Mouse (Mus musculus) C2C12 (cell line): ENCODE results near the gene Prnd. TPM values are rescaled to one million over a fixed set of nuclear protein-coding genes. Genes with fewer than 3 reads are reported as not detected.

Source experiments
- H3K27me3 ChIP-seq: one replicate; pipeline ENCODE4 v1.6.1; 2011; ENCODE audit not compliant: control insufficient read depth, insufficient read depth, insufficient read length
- H3K36me3 ChIP-seq: one replicate; pipeline ENCODE4 v1.6.1; 2011; ENCODE audit not compliant: control insufficient read depth, insufficient read depth
- H3K4me3 ChIP-seq: one replicate; pipeline ENCODE4 v1.5.1; 2011; ENCODE audit warnings: mild to moderate bottlenecking, control low read depth; ENCODE audit not compliant: poor library complexity, insufficient read depth, severe bottlenecking
- H3K79me2 ChIP-seq: one replicate; pipeline ENCODE4 v1.6.1; 2011; ENCODE audit not compliant: control insufficient read depth, insufficient read depth
- H3K79me3 ChIP-seq: one replicate; pipeline ENCODE4 v1.6.1; 2011; ENCODE audit warnings: low read depth, control low read depth
- H3ac ChIP-seq: one replicate; pipeline ENCODE3; 2011; ENCODE audit warnings: low read depth; ENCODE audit not compliant: control insufficient read depth, insufficient read length
- CEBPB ChIP-seq: IDR thresholded peaks from one replicate; pipeline ENCODE4 v1.6.1; 2011; ENCODE audit warnings: low read depth, mild to moderate bottlenecking, control low read depth, moderate library complexity
- CTCF ChIP-seq: IDR thresholded peaks from one replicate; pipeline ENCODE4 v1.5.1; 2011; ENCODE audit not compliant: control insufficient read depth, insufficient read depth, insufficient read length
- FOSL1 ChIP-seq: IDR thresholded peaks from one replicate; pipeline ENCODE4 v1.8.0; 2011; ENCODE audit warnings: mild to moderate bottlenecking, low read length; ENCODE audit not compliant: poor library complexity, insufficient read depth, severe bottlenecking
- MAX ChIP-seq: IDR thresholded peaks from one replicate; pipeline ENCODE4 v1.6.1; 2011; ENCODE audit warnings: mild to moderate bottlenecking, control low read depth
- MYOD1 ChIP-seq: IDR thresholded peaks from one replicate; pipeline ENCODE4 v1.6.1; 2011; ENCODE audit warnings: low read depth; ENCODE audit not compliant: control insufficient read depth, insufficient read length
- MYOG ChIP-seq: IDR thresholded peaks from one replicate; pipeline ENCODE4 v1.6.1; 2011; ENCODE audit not compliant: control insufficient read depth, insufficient read length; ENCODE audit errors: extremely low read depth
- USF1 ChIP-seq: IDR thresholded peaks from one replicate; pipeline ENCODE4 v1.6.1; 2011; ENCODE audit warnings: low read depth, mild to moderate bottlenecking, control low read depth, moderate library complexity
- long read RNA-seq, 2 experiments: library from polyadenylated mRNA; unstranded; transcript quantifications; one replicate each; pipeline ENCODE4 v2.0.0; 2019 to 2020
- polyA plus RNA-seq: library from polyadenylated mRNA; unstranded; fragments of >200 nt; fragmentation: generic; extraction: Trizol; gene quantifications from one replicate; pipeline ENCODE4 v1.2.1, GENCODE M21; 2012; ENCODE audit warnings: missing spikeins

Prnd gene
- 0.04 TPM for polyA plus RNA-seq
- long read RNA-seq, experiment 1: 0 reads
- long read RNA-seq, experiment 2: 0 reads

DNA sequence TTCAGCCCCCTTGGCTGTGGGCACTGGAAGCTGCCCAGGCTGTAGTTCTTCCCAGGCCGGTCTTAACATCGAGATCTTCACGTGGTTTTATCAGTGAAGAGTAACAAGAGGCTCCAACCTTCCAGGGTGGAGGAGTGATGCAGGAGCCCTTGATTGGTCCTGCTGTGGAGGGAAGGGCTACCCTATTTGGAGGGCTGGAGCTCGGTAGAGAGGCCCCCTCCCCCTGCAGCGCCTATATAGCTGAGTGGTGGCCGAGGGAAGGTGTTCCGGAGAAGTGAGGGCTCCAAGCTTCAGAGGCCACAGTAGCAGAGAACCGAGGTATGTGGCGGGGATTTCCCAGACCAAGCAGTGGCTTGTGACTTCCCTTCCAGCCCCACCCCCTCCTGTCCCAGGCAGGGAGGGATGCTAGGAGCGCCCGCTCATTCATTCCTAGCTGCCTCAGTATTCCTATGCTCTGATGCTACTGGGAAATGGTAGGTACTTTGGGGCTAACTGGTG is at the start of gene Prnd:
TSS of gene Prnd (plus strand) at position 264 of the 498 bp plus-strand sequence.
- no peak within 1 kb of the TSS for H3K4me3 ChIP-seq
- H3K27me3 ChIP-seq: peaks cover 8% of the 10 kb centered on the region

DNA sequence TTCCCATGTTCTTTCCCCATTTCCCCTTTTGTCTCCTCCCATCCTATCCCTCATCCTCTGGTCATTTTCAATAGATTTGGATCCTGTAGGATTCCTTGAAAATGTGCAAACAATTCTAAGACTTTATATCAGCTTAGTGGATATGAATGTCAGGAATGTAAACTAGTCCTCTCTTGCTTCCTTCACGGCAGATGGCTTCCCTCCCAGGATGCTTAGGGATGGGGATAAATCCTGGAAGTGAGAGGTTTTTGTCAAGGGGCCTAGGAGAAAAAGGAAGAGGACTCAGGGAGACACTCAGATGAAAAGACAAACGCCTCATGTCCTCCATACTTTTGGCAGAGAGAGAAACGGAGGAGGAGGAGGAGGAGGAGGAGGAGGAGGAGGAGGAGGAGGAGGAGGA is 48.2 kb upstream of the Prnd start:
- no peaks in the 10 kb centered on the region for H3K79me3 ChIP-seq
- H3K27me3 ChIP-seq: no peaks in the 10 kb centered on the region
- no peak overlapping the region for H3K4me3 ChIP-seq
- TF ChIP-seq MYOG (no peak), CTCF (no peak), MAX (no peak), FOSL1 (no peak), CEBPB (no peak), MYOD1 (no peak), USF1 (no peak)
- H3K79me2 ChIP-seq: no peaks in the 10 kb centered on the region
- H3K36me3 ChIP-seq: no peaks in the 10 kb centered on the region
- H3ac ChIP-seq: no peak overlapping the region

More for the DNA sequence above, at the start of gene Prnd:
- Histone ChIP-seq H3K36me3 (no peaks in the 10 kb centered on the region), H3K79me2 (no peaks in the 10 kb centered on the region), H3K79me3 (no peaks in the 10 kb centered on the region), H3ac (no peak within 1 kb of the TSS)
- no peak for TF ChIP-seq CTCF
- TF ChIP-seq MYOG: no peak
- no peak for TF ChIP-seq CEBPB
- TF ChIP-seq MAX: no peak
- no peak for TF ChIP-seq MYOD1
- no peak for TF ChIP-seq USF1
- TF ChIP-seq FOSL1: no peak

DNA sequence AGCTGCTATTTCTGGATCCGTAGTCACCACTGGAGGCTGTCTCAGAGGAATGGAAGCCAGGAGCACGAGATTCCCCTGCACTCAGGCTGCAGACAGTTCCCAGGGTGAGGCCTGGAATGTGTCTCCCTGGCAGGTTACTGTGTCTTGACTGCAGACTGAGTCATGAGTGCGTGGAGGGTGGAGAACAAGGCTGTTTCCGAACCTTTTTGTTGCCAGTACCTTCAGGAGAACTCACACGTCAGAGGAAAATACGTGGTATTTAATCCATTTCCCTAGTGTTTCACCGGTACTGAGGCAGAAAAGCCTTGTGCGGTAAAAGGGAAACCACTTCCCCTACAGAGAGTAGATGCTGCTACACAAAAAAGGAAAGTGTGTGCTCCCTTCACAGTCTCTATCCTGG is 47.8 kb upstream of the Prnd start:
- H3K79me3 ChIP-seq: no peaks in the 10 kb centered on the region
- no peak overlapping the region for H3ac ChIP-seq
- H3K27me3 ChIP-seq: no peaks in the 10 kb centered on the region
- H3K79me2 ChIP-seq: no peaks in the 10 kb centered on the region
- H3K36me3 ChIP-seq: no peaks in the 10 kb centered on the region
- TF ChIP-seq FOSL1 (peak; percentile 53), USF1 (no peak), CTCF (no peak), MAX (peak; percentile 81)
- no peak overlapping the region for H3K4me3 ChIP-seq

DNA sequence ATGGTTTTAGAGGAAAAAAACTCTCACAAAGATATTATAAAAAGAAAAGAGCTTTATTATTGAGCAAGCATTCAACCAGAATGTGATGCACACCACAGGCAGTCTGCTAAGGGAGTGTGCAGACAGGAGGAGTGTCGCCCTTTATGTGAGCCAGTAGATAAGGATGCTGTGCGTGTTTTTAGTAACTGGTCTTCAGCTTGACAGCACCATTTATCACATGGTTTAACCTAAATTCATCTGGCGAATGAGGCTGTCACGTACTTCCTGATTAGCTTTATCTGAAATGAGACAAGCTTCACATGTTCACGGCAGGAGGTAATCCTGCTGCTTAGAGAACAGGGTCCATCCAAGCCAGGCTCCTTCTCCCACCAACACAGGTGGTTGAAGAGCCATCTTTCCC is 45.6 kb upstream of the Prnd start:
- H3ac ChIP-seq: no peak overlapping the region
- H3K79me3 ChIP-seq: no peaks in the 10 kb centered on the region
- TF ChIP-seq MAX: no peak
- no peak for TF ChIP-seq CEBPB
- TF ChIP-seq MYOD1: no peak
- TF ChIP-seq FOSL1: no peak
- no peak for TF ChIP-seq CTCF
- no peak for TF ChIP-seq USF1
- no peak for TF ChIP-seq MYOG
- no peaks in the 10 kb centered on the region for H3K27me3 ChIP-seq
- H3K79me2 ChIP-seq: peaks cover 2% of the 10 kb centered on the region
- H3K36me3 ChIP-seq: no peaks in the 10 kb centered on the region
- H3K4me3 ChIP-seq: no peak overlapping the region

DNA sequence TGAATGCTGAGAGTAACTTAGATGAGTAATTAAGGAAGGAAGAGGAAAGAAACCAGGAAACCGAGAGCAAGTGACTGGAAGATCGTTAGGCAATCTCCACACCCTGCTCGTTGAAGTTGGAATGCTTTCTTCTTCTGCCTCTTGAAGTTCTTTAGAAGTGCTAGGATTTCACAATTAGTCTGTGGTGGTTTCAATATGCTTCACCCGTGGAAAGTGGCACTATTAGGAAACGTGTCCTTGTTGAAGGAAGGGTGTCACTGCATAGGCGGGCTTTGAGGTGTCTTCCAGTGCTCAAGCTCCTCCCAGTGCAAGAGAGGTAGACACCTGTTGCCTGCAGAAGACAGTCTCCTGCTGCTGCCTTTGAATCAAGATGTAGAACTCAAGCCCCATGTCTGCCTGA is 44.9 kb upstream of the Prnd start:
- no peak for TF ChIP-seq CTCF
- TF ChIP-seq CEBPB: no peak
- no peak for TF ChIP-seq MYOG
- TF ChIP-seq FOSL1: no peak
- no peak for TF ChIP-seq MAX
- no peak for TF ChIP-seq USF1
- TF ChIP-seq MYOD1: no peak
- no peaks in the 10 kb centered on the region for H3K27me3 ChIP-seq
- H3K36me3 ChIP-seq: no peaks in the 10 kb centered on the region
- peaks cover 10% of the 10 kb centered on the region for H3K79me2 ChIP-seq
- peaks cover 7% of the 10 kb centered on the region for H3K79me3 ChIP-seq
- no peak overlapping the region for H3K4me3 ChIP-seq
- no peak overlapping the region for H3ac ChIP-seq

DNA sequence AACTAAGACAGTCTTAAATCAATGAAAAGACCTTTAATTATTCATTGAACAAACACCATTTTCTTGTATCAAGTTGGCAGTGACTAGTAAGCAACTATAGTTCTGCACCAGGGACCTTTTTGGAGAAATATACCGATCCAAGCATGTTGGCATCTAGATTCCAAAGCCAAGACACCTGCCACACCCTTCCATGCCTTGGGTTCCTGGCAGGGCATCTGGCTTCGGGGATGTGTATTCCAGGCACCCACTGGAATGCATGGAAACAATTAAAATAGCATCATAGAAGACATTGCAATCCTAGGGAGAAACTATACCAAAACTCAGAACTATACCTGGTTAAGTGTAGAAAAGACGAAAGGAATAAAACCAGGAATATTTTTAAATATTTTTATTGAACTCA is 44.4 kb upstream of the Prnd start:
- no peak overlapping the region for H3K4me3 ChIP-seq
- peaks cover 15% of the 10 kb centered on the region for H3K79me2 ChIP-seq
- H3K36me3 ChIP-seq: no peaks in the 10 kb centered on the region
- no peak overlapping the region for H3ac ChIP-seq
- no peak for TF ChIP-seq MYOG
- TF ChIP-seq USF1: no peak
- no peak for TF ChIP-seq MYOD1
- no peak for TF ChIP-seq CTCF
- no peak for TF ChIP-seq CEBPB
- TF ChIP-seq FOSL1: no peak
- no peak for TF ChIP-seq MAX
- no peaks in the 10 kb centered on the region for H3K27me3 ChIP-seq
- peaks cover 11% of the 10 kb centered on the region for H3K79me3 ChIP-seq
